Mouse (Mus musculus) liver, adult 2 months (tissue): Measurements from ENCODE around the gene Rab44.

Experiments
- CTCF ChIP-seq: fragments of 200-500 bp; IDR thresholded peaks from 2 replicates; pipeline ENCODE4 v1.5.1; 2011; ENCODE audit warnings: low read depth, low read length, control low read depth
- POLR2A ChIP-seq: fragments of 200-500 bp; IDR thresholded peaks from 2 replicates; pipeline ENCODE4 v1.6.1; 2011; ENCODE audit warnings: low read length, control low read depth; ENCODE audit not compliant: insufficient read depth; ENCODE audit errors: extremely low read depth

DNA sequence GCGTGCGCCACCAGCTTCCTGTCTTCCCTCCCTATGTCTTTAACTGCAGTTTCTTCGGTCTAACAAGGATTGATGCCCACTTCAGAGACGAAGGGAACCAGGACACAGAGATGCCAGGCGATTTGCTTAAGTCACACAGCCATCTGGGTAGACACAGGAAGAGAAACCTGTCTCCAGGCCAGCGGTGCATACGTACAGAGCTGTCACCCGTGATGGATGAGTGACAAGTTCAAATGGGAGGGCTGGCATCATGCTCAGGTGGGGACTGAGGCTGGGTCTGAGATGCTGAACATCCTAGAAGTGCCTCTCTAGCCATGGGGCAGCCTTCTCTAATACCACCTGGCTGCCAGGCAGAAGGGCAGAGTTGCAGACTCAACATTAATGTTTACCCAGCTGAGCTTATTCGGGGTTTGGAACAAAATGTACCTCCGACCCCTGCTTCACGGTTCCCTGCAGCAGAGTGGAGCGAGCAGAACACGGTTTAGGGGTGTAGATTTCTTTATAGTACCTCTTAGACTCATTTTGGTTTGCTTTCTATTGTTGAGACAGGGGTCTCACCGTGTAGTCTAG is 56.6 kb downstream of the Rab44 start:
- TF ChIP-seq POLR2A, result no peak
- no peak for TF ChIP-seq CTCF
